Mouse (Mus musculus) embryonic facial prominence, embryonic 11.5 days (tissue): ENCODE measurements at regions not wholly inside any gene's neighbourhood (a gene's known extent, or its start where the extent isn't known, plus 50 kb on each side); places are given as distances from the start of the nearest gene placed in this dataset.

ENCODE experiments used
- ATAC-seq: fragments of 200-750 bp; cut with Nextera tagmentation; replicated peaks from 2 replicates; pipeline ENCODE4 v1.8.0; 2017; ENCODE audit warnings: low read depth; ENCODE audit not compliant: insufficient number of reproducible peaks, low FRiP score, low TSS enrichment
- DNase-seq: peaks from one replicate; pipeline ENCODE4 v3.0.0-alpha.2; 2015; ENCODE audit warnings: low spot score
- H3K27ac ChIP-seq: fragments of 300-500 bp; sonication (generic); replicated peaks from 2 replicates; pipeline ENCODE4 v1.5.1; 2014; ENCODE audit warnings: mild to moderate bottlenecking, low read depth, low read length, control low read depth
- H3K27me3 ChIP-seq: fragments of 300-500 bp; sonication (generic); 2 replicates; pipeline ENCODE4 v1.6.1; 2014; ENCODE audit warnings: mild to moderate bottlenecking, low read length, moderate library complexity, mixed read lengths; ENCODE audit not compliant: control insufficient read depth, insufficient read depth
- H3K36me3 ChIP-seq: fragments of 300-500 bp; sonication (generic); replicated peaks from 2 replicates; pipeline ENCODE4 v1.6.1; 2014; ENCODE audit warnings: low read depth, mild to moderate bottlenecking, low read length, moderate library complexity, mixed read lengths; ENCODE audit not compliant: control insufficient read depth, insufficient read depth
- H3K4me1 ChIP-seq: fragments of 300-500 bp; sonication (generic); 2 replicates; pipeline ENCODE4 v1.6.1; 2014; ENCODE audit warnings: low read length, mixed read lengths; ENCODE audit not compliant: control insufficient read depth, insufficient read depth
- H3K4me2 ChIP-seq: fragments of 300-500 bp; sonication (generic); 2 replicates; pipeline ENCODE4 v1.6.1; 2014; ENCODE audit warnings: low read depth, mild to moderate bottlenecking, control low read depth, low read length, moderate library complexity
- H3K4me3 ChIP-seq: fragments of 300-500 bp; sonication (generic); 2 replicates; pipeline ENCODE4 v1.5.1; 2014; ENCODE audit warnings: low read depth, low read length, control low read depth
- H3K9ac ChIP-seq: fragments of 300-500 bp; sonication (generic); replicated peaks from 2 replicates; pipeline ENCODE4 v1.6.1; 2014; ENCODE audit warnings: mild to moderate bottlenecking, control low read depth, low read length
- H3K9me3 ChIP-seq: fragments of 300-500 bp; sonication (generic); replicated peaks from 2 replicates; pipeline ENCODE4 v1.6.1; 2016; ENCODE audit warnings: mild to moderate bottlenecking, low read length, inconsistent platforms, mixed read lengths; ENCODE audit not compliant: control insufficient read depth
- WGBS: fragments of 180-500 bp; shearing (Covaris S2); extraction: QIAGEN DNeasy Blood & Tissue Kit; methylation state at CpG from one replicate; pipeline ENCODE4 v1.1.7; 2014; 5-methylcytosine and 5-hydroxymethylcytosine counted together

- no peak overlapping the region for H3K9ac ChIP-seq
- no peak overlapping the region for H3K27ac ChIP-seq
- no peak overlapping the region for H3K4me2 ChIP-seq
- H3K9me3 ChIP-seq, result no peaks in the 10 kb centered on the region
- no peaks in the 10 kb centered on the region for H3K36me3 ChIP-seq
- no peak for ATAC-seq
- H3K4me1 ChIP-seq, result no peaks in the 10 kb centered on the region
- DNase-seq, result no peak
- H3K27me3 ChIP-seq, result no peaks in the 10 kb centered on the region
- 90% methylated on average over 3 of the region's 3 CpGs for WGBS
- no peak overlapping the region for H3K4me3 ChIP-seq
Observed at GRCm38 (mm10) chr2:108681574-108681973, 599.0 kb upstream of the Kif18a start.

- Histone ChIP-seq H3K36me3 (no peaks in the 10 kb centered on the region), H3K4me3 (no peak overlapping the region), H3K27me3 (no peaks in the 10 kb centered on the region), H3K4me1 (no peaks in the 10 kb centered on the region), H3K9ac (no peak overlapping the region), H3K4me2 (no peak overlapping the region), H3K27ac (no peak overlapping the region), H3K9me3 (no peaks in the 10 kb centered on the region)
- no peak for ATAC-seq
- no peak for DNase-seq
- 85% methylated on average over 6 of the region's 6 CpGs for WGBS
Observed at GRCm38 (mm10) chr2:108686019-108686743, 594.4 kb upstream of the Kif18a start.

GRCm38 (mm10) chr2:108690091-108690490 is 590.4 kb upstream of the Kif18a start:
- H3K4me3 ChIP-seq, result no peak overlapping the region
- peak; percentile 79 for DNase-seq
- no peaks in the 10 kb centered on the region for H3K27me3 ChIP-seq
- no peaks in the 10 kb centered on the region for H3K9me3 ChIP-seq
- H3K27ac ChIP-seq, result no peak overlapping the region
- H3K4me1 ChIP-seq, result no peaks in the 10 kb centered on the region
- 58% methylated on average over 4 of the region's 4 CpGs for WGBS
- no peaks in the 10 kb centered on the region for H3K36me3 ChIP-seq
- H3K9ac ChIP-seq, result no peak overlapping the region
- no peak overlapping the region for H3K4me2 ChIP-seq
- no peak for ATAC-seq

- H3K9ac ChIP-seq, result no peak overlapping the region
- H3K4me1 ChIP-seq, result no peaks in the 10 kb centered on the region
- no peak overlapping the region for H3K4me3 ChIP-seq
- no peaks in the 10 kb centered on the region for H3K36me3 ChIP-seq
- no peaks in the 10 kb centered on the region for H3K27me3 ChIP-seq
- 72% methylated on average over 10 of the region's 10 CpGs for WGBS
- no peak overlapping the region for H3K27ac ChIP-seq
- DNase-seq (no peak), ATAC-seq (no peak)
- no peak overlapping the region for H3K4me2 ChIP-seq
- no peaks in the 10 kb centered on the region for H3K9me3 ChIP-seq
Observed at GRCm38 (mm10) chr2:108691156-108692007, 589.2 kb upstream of the Kif18a start.

GRCm38 (mm10) chr2:108701308-108701707 is 579.2 kb upstream of the Kif18a start:
- no peak for ATAC-seq
- H3K9me3 ChIP-seq, result no peaks in the 10 kb centered on the region
- 67% methylated on average over 7 of the region's 7 CpGs for WGBS
- H3K4me1 ChIP-seq, result no peaks in the 10 kb centered on the region
- no peak for DNase-seq
- H3K4me2 ChIP-seq, result no peak overlapping the region
- H3K27me3 ChIP-seq, result no peaks in the 10 kb centered on the region
- no peaks in the 10 kb centered on the region for H3K36me3 ChIP-seq
- H3K9ac ChIP-seq, result no peak overlapping the region
- no peak overlapping the region for H3K4me3 ChIP-seq
- no peak overlapping the region for H3K27ac ChIP-seq

GRCm38 (mm10) chr2:108707856-108708855 is 572.4 kb upstream of the Kif18a start:
- H3K9me3 ChIP-seq, result no peaks in the 10 kb centered on the region

GRCm38 (mm10) chr2:108742079-108742478 is 538.5 kb upstream of the Kif18a start:
- Histone ChIP-seq H3K27ac (no peak overlapping the region), H3K4me1 (no peaks in the 10 kb centered on the region), H3K4me2 (no peak overlapping the region), H3K9me3 (no peaks in the 10 kb centered on the region), H3K4me3 (no peak overlapping the region), H3K9ac (no peak overlapping the region), H3K36me3 (no peaks in the 10 kb centered on the region), H3K27me3 (no peaks in the 10 kb centered on the region)
- ATAC-seq, result no peak
- DNase-seq, result no peak
- WGBS, result 86% methylated on average over 3 of the region's 3 CpGs

More at GRCm38 (mm10) chr2:108707856-108708855, 572.4 kb upstream of the Kif18a start:
- no peak for DNase-seq
- 77% methylated on average over 5 of the region's 5 CpGs for WGBS
- no peak for ATAC-seq
- Histone ChIP-seq H3K4me3 (no peak overlapping the region), H3K27ac (no peak overlapping the region), H3K4me2 (no peak overlapping the region), H3K9ac (no peak overlapping the region), H3K27me3 (no peaks in the 10 kb centered on the region), H3K4me1 (no peaks in the 10 kb centered on the region), H3K36me3 (no peaks in the 10 kb centered on the region)
